Mouse (Mus musculus): ENCODE measurements around the gene St13.

- TF ChIP-seq CTCF (conservative IDR thresholded peaks at IDR 0.05; ENCODE audit: low read length) (no peak), POU5F1 (IDR thresholded peaks at IDR 0.05; ENCODE audit: borderline replicate concordance, low read length) (no peak)
Measured at GRCm38 (mm10) chr15:81332517-81332916, 67.4 kb downstream of the St13 start.
